Mouse (Mus musculus) stomach, embryonic 16.5 days (tissue): ENCODE data around the gene Git1. TPM values are rescaled to one million over a fixed set of nuclear protein-coding genes. Genes with fewer than 3 reads are reported as not detected.

Experiments used
- ATAC-seq: fragments of 200-750 bp; cut with Nextera tagmentation; 2 replicates; pipeline ENCODE4 v1.8.0; 2017; ENCODE audit warnings: moderate number of reproducible peaks, moderate TSS enrichment; ENCODE audit not compliant: insufficient read depth, low FRiP score
- H3K27ac ChIP-seq: fragments of 300-500 bp; sonication (generic); 2 replicates; pipeline ENCODE4 v1.5.1; 2014; ENCODE audit warnings: low read length
- H3K27me3 ChIP-seq: fragments of 300-500 bp; sonication (generic); 2 replicates; pipeline ENCODE4 v1.6.1; 2014; ENCODE audit warnings: low read length, control low read depth, mixed read lengths; ENCODE audit not compliant: control insufficient read depth, insufficient read depth
- H3K36me3 ChIP-seq: fragments of 300-500 bp; sonication (generic); 2 replicates; pipeline ENCODE4 v1.6.1; 2014; ENCODE audit warnings: low read length; ENCODE audit not compliant: control insufficient read depth, insufficient read depth
- H3K4me1 ChIP-seq: fragments of 300-500 bp; sonication (generic); 2 replicates; pipeline ENCODE4 v1.6.1; 2014; ENCODE audit warnings: low read length, control low read depth, mixed read lengths; ENCODE audit not compliant: control insufficient read depth, insufficient read depth
- H3K4me2 ChIP-seq: fragments of 300-500 bp; sonication (generic); 2 replicates; pipeline ENCODE4 v1.6.1; 2014; ENCODE audit warnings: low read depth, low read length, mixed read lengths
- H3K4me3 ChIP-seq: fragments of 300-500 bp; sonication (generic); replicated peaks from 2 replicates; pipeline ENCODE4 v1.5.1; 2014; ENCODE audit warnings: mild to moderate bottlenecking, low read length
- H3K9ac ChIP-seq: fragments of 300-500 bp; sonication (generic); 2 replicates; pipeline ENCODE4 v1.6.1; 2014; ENCODE audit warnings: low read length
- H3K9me3 ChIP-seq: fragments of 300-500 bp; sonication (generic); replicated peaks from 2 replicates; pipeline ENCODE4 v1.6.1; 2016; ENCODE audit warnings: low read length, control low read depth; ENCODE audit not compliant: control insufficient read depth
- WGBS: fragments of 180-500 bp; shearing (Covaris S2); extraction: QIAGEN DNeasy Blood & Tissue Kit; methylation state at CpG from one replicate; pipeline ENCODE4 v1.1.7; 2014; 5-methylcytosine and 5-hydroxymethylcytosine counted together
- polyA plus RNA-seq: library from polyadenylated mRNA; unstranded; fragments of >200 nt; fragmentation: Nextera tagmentation; extraction: Ambion mirVana; gene quantifications from 2 replicates; pipeline ENCODE4 v1.2.1, GENCODE M21; 2015

The Git1 gene
- polyA plus RNA-seq, 1 experiment from 2014 or later: 9.1 TPM

DNA sequence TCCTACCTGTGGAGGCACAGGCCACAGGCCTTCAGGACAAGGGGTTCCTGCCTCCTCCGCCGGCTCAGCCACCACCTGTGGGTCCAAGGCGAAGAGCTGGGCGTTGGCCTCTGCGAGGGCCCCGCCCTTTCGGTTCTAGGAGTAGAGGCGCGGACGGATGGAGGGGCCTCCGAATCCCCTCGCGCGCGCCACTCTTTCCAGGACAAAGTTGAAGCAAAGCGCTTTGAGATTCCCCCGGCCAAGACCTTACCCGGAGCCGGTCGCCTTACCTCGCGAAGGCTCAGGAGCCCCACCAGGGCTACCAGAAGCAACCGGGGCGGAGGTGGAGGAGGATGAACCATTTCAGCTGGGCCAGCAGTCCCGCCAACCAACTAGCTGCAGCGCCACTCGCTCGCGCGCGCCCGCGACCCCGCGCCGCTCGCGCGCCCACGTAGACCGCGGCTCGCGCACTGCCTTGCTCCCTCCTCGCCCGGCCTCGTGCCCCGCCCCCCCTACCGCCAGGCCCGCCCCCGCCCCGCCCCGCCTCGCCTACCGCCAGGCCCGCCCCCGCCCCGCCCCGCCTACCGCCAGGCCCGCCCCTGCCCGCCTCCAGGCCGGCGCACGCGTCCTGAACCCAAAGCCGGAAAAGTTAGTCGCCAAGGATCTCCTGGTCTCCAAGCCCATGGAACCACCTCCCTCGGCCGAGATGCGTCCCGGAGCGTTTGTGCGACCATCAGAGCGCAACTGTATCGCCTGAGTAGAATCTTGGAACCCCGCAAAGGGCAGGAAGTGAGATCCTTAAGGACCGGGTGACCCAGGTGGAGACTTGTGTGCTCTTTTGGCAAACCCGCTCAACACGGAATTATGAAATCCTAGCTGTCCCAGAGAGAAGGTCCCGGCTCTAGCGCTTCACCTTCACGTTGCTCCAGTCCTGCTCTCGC, 19.8 kb downstream of the Git1 start:
- under 1% methylated on average over 68 of the region's 84 CpGs for WGBS
- H3K4me1 ChIP-seq: peaks cover 35% of the 10 kb centered on the region

DNA sequence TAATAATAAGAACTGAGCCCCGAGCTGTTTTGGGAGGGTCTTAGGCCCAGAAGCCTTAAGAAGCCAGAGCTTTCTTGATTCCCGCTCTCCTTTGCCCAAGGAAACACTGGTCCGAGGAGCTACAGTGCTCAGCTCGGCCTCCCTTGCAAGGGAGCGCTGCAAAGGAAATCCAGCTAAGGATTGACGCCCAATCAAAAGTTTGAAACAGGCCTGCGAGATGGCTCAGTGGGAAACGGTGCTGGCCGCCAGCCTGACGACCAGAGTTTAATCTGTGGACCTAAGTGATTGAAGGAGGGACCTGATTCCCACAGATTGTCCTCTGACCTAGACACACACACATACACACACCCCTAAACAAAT, 20.4 kb downstream of the Git1 start:
- Histone ChIP-seq H3K9ac (peak overlapping the region; percentile 75), H3K27me3 (peaks cover 12% of the 10 kb centered on the region; the same call in 1 of the 2 replicates), H3K4me1 (peaks cover 30% of the 10 kb centered on the region), H3K4me3 (peak overlapping the region; percentile 77), H3K4me2 (peak overlapping the region; percentile 89), H3K27ac (peak overlapping the region; percentile 66), H3K9me3 (no peaks in the 10 kb centered on the region), H3K36me3 (0 out of 2 replicates have a peak, but pooled peaks cover 3% of the 10 kb centered on the region)
- ATAC-seq: no peak
- WGBS: 20% methylated on average over 10 of the region's 10 CpGs

More for the DNA sequence above, 19.8 kb downstream of the Git1 start:
- Histone ChIP-seq H3K9ac (peak overlapping the region; percentile 84), H3K4me3 (peak overlapping the region; percentile 77), H3K9me3 (no peaks in the 10 kb centered on the region), H3K36me3 (0 out of 2 replicates have a peak, but pooled peaks cover 3% of the 10 kb centered on the region), H3K27ac (peak overlapping the region; percentile 74), H3K4me2 (peak overlapping the region; percentile 89), H3K27me3 (peaks cover 12% of the 10 kb centered on the region; the same call in 1 of the 2 replicates)
- ATAC-seq: peak; percentile 84

DNA sequence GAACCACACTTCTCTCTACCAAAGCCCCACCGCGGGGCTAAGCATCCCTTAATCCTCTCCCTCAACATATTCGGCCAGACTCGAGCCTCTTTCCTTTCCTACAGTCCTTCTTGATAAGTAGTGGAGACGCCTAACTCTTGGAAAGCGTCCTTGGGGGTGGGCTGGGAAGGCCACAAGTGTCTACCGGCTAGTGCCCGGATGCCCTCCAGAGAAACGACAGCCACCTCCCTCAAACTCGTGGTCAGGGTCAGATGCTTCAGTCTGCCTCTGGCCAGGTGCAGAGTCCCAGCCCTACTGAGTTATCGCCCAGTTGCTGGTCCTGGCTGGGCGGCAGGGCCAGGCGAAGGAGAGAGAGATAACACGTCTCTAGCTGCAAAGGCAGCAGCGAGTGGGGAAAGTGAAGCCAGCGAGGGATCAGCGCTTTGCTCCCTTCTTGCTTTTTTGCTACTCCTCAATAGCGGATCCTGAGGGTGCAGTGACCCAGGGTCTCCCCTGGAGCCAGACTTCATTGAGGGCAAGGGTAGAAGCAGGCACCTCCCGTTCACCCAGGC, 21.0 kb downstream of the Git1 start:
- Histone ChIP-seq H3K27me3 (peaks cover 12% of the 10 kb centered on the region; the same call in 1 of the 2 replicates), H3K9ac (peak overlapping the region; percentile 71), H3K4me1 (peaks cover 30% of the 10 kb centered on the region), H3K9me3 (no peaks in the 10 kb centered on the region), H3K27ac (no peak overlapping the region), H3K4me3 (peak overlapping the region; percentile 77), H3K36me3 (0 out of 2 replicates have a peak, but pooled peaks cover 3% of the 10 kb centered on the region), H3K4me2 (peak overlapping the region; percentile 89)
- ATAC-seq: no peak
- WGBS: 15% methylated on average over 19 of the region's 19 CpGs

DNA sequence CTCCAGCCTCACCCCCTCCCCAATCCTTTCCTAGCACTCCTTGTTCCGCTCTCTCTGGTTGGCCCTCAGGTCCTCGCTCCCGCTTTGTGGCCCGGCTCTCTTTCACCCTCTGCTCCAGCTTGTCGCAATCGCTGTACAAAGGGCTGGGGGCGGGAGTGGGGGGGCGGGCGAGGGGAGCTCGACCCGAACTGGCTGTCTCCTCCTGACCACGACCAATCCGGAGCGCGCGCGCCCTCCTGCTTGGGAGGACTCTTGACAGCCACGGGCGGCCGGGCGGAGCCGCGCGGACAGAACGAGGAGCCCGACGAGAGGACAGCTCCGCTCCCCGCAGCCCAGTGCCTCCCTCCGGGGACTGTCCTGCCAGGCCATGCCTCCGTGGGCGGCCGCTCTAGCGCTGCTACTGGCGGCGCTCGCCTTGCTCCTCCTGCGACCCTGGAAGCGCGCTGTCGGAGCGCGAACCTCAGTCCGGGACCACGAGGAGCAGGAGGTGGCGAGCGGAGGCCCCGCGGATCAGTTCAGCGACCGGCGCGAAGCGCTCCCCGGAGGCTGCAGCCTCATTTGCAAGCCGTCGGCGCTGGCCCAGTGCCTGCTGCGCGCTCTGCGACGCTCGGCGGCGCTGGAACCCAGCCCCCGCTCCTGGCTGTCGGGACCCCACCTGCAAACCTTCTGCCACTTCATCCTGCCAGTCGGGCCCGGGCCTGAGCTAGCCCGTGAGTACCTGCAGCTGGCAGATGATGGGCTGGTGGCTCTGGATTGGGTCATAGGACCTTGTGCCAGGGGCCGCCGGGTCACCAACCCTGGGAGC, 21.7 kb downstream of the Git1 start, which contains the start of gene Abhd15:
Gene Abhd15 (plus strand): TSS at position 290 of the 805 bp plus-strand sequence.
- Histone ChIP-seq H3K36me3 (0 out of 2 replicates have a peak, but pooled peaks cover 2% of the 10 kb centered on the region), H3K9me3 (no peaks in the 10 kb centered on the region), H3K4me2 (peak within 1 kb of the TSS; percentile 89), H3K4me3 (peak within 1 kb of the TSS; percentile 77), H3K27me3 (peaks cover 12% of the 10 kb centered on the region; the same call in 1 of the 2 replicates), H3K4me1 (peaks cover 30% of the 10 kb centered on the region), H3K27ac (no peak within 1 kb of the TSS), H3K9ac (peak within 1 kb of the TSS; percentile 75)
- WGBS: under 1% methylated on average over 72 of the region's 72 CpGs
- peak; percentile 51 for ATAC-seq

DNA sequence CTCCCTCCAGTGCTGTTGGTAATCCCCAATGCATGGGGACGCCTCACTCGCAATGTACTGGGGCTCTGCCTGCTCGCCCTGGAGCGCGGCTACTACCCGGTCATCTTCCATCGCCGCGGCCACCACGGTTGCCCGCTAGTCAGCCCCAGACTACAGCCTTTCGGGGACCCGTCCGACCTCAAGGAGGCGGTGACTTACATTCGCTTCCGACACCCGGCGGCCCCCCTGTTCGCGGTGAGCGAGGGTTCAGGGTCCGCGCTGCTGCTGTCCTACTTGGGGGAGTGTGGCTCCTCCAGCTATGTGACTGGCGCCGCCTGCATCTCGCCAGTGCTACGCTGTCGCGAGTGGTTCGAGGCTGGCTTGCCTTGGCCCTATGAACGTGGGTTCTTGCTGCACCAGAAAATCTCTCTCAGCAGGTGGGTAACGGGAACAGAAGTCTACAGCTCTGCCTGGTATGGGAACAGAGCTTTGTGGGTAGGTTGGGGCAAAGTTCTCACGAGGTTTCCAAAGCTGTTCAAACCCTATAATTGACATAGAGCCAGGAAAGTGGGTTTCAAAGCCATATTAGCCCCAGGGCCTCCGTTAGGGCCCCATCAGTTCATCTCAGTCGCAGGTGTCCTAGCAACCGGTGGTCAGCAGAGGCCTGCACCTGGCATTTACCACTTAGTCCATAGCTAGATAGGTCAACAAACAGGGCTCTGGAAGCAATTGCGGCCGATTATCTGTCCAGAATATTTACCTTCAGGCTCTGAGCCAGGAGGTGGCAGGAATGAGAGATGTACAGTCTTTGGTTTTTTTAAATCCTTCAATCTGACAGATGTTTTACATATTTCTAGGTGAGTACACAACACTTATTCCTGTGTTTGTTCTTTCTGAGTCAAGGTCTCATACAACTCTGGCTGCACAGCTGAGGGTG, 22.5 kb downstream of the Git1 start, which contains the start of gene Trp53i13:
Gene Trp53i13 (minus strand): TSS at position 344 of the 916 bp plus-strand sequence.
- no peaks in the 10 kb centered on the region for H3K9me3 ChIP-seq
- H3K9ac ChIP-seq: peak within 1 kb of the TSS; percentile 71
- peak within 1 kb of the TSS; percentile 77 for H3K4me3 ChIP-seq
- ATAC-seq: no peak
- peaks cover 30% of the 10 kb centered on the region for H3K4me1 ChIP-seq
- 6% methylated on average over 39 of the region's 39 CpGs for WGBS
- peaks cover 12% of the 10 kb centered on the region; the same call in 1 of the 2 replicates for H3K27me3 ChIP-seq
- H3K36me3 ChIP-seq: no peaks in the 10 kb centered on the region
- no peak within 1 kb of the TSS for H3K27ac ChIP-seq
- H3K4me2 ChIP-seq: peak within 1 kb of the TSS; percentile 89

DNA sequence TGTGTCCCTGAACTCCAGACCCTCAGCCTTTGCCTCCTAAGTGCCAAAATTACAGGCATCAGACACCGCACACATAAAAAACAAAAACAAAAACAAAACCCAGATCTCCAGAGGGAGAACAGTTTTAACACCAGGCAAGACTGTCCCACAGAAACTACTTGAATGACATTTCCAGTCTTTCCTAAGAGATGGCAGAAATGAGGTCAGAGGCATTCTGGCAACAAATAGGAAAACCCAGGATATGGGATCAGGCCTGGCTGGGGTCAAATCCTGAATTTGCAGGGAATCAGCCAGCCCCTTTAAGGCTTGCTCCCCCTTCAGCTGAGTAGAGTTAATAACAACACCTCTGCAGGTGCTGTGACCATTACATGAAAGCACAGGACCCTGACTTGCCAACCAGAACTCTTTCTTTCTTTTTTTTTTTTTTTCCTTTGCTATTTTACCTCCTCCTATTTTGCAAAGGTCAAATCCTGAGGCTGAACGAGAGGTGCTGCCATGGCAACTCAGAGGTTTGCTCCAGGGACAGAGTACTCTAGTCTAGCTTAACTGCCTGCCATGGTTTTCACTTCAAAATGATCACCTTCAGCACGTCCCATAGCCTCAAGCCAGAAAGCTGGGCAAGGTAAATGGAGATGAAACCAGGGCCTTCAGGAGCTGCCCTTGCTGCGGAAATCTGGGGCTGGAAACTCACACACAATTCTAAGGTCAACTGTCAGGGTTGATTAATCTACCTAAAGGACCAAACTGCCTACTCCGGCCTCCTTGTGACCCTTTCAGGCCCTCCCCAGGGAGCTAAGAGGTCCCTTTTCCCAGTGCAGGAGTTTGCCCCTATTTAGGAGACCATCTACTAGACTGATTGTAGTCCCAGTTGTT, 23.4 kb downstream of the Git1 start:
- H3K4me3 ChIP-seq: no peak overlapping the region
- no peaks in the 10 kb centered on the region for H3K36me3 ChIP-seq
- WGBS: 68% methylated on average over 5 of the region's 5 CpGs
- H3K4me1 ChIP-seq: peaks cover 29% of the 10 kb centered on the region
- ATAC-seq: no peak
- H3K27ac ChIP-seq: no peak overlapping the region
- H3K9ac ChIP-seq: no peak overlapping the region
- H3K4me2 ChIP-seq: no peak overlapping the region
- H3K9me3 ChIP-seq: no peaks in the 10 kb centered on the region
- peaks cover 12% of the 10 kb centered on the region; the same call in 1 of the 2 replicates for H3K27me3 ChIP-seq

DNA sequence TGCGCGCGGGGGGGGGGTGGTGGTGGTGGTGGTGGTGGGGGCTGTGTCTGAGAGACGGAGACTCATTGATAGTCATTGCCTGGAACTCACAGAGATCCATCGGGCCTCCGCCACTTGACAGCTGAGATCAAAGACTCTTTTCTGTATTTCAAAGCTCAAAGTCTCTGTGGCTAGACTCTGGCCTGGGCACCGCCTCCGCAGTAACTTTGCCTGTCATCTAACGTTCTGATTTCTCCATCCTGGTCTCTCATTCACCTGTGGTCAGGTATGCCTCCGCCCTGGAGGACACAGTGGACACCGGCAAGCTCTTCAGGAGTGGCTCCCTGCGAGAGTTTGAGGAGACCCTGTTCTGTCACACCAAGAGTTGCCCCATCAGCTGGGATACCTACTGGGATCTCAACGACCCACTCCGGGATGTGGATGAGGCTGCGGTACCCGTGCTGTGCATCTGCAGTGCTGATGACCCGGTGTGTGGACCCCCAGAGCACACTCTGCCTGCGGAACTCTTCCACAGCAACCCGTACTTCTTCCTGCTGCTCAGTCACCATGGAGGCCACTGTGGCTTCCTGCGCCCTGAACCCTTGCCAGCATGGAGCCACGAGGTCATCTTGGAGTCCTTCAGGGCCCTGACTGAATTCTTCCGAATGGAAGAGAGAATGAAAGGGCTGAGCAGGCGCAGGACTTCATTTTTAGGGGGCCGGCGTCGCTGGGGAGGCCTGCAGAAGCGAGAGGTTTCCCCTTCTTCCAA, 24.9 kb downstream of the Git1 start:
- Histone ChIP-seq H3K36me3 (no peaks in the 10 kb centered on the region), H3K4me3 (no peak overlapping the region), H3K4me1 (peaks cover 23% of the 10 kb centered on the region), H3K9me3 (no peaks in the 10 kb centered on the region), H3K9ac (no peak overlapping the region), H3K27me3 (peaks cover 12% of the 10 kb centered on the region; the same call in 1 of the 2 replicates), H3K4me2 (no peak overlapping the region), H3K27ac (no peak overlapping the region)
- ATAC-seq: no peak
- 80% methylated on average over 27 of the region's 27 CpGs for WGBS
